ENCODE assay signal across 17 mouse cellular contexts in the genomic region with DNA sequence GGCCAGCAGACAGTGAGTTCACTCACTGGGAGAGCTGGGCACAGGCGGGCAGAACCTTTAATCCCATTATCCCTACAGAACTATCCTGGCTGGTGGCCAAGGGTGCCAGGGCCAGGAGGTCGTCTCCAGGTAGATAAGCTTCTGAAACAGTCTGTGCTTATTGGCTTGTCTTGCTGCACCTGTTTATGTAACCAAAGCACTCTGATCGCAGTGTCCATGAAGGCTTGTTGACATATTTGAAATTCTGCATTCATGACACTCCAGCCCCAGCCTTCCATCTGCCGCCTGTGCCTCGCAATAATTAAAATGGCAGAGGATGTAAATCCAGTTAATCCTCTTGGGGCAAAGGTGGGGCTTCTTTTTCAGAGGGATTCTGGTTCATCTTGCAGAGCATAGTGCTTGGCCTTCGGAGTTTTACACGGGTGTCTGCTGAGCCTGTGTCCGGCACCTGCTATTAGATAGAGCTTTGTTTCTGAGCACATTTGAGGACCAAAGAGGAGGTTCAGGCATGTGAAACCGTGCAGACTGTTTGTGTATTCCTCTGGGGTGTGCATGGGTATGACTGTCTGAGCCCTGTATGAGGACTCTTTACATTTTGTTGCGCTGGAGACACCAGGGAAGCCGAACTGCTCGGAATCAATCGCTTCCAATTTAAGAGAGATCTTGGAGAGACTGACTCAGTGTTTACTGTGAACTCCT.
DNase-seq lines count a peak whose midpoint lies in the region; ATAC-seq and TF ChIP-seq lines count a peak whose summit lies in the region.
"Had no signal": no experiment of that assay in that cellular context is flagged by ENCODE, and none has a peak within 500 bp of the region (broad histone marks: within the 10 kb centered on the region; RNA-seq: fewer than 3 reads in every experiment).

No protein-coding gene starts in this region.

- H3K4me1 ChIP-seq in intestine, postnatal 0 days (replicated peaks; ENCODE audit: control insufficient read depth, insufficient read depth, low read length) = peaks cover 3% of the 10 kb centered on the region
- H3K4me1 ChIP-seq: embryonic facial prominence, embryonic 15.5 days had no signal

- no peaks in the 10 kb centered on the region for H3K27me3 ChIP-seq in intestine, postnatal 0 days (replicated peaks; ENCODE audit: control insufficient read depth, insufficient read depth, low read length)
- H3K27me3 ChIP-seq: embryonic facial prominence, embryonic 15.5 days; forebrain, embryonic 15.5 days; heart, embryonic 13.5 days; hindbrain, embryonic 15.5 days had no signal

- H3K9me3 ChIP-seq in intestine, postnatal 0 days (ENCODE audit: control insufficient read depth) = no peaks in the 10 kb centered on the region
- H3K9me3 ChIP-seq: embryonic facial prominence, embryonic 15.5 days; forebrain, embryonic 15.5 days; heart, embryonic 13.5 days; hindbrain, embryonic 15.5 days had no signal

- WGBS in intestine, postnatal 0 days = 31% methylated on average over 13 of the region's 13 CpGs

- peak overlapping the region; percentile 50; the same call in 1 of the 2 replicates for H3K27ac ChIP-seq in gastrocnemius, adult 2 months
- H3K27ac ChIP-seq in intestine, postnatal 0 days (ENCODE audit: low read depth, low read length) = no peak overlapping the region; the same call in 1 of the 2 replicates
- H3K27ac ChIP-seq: embryonic facial prominence, embryonic 15.5 days; forebrain, embryonic 15.5 days; heart, embryonic 13.5 days; hindbrain, embryonic 15.5 days; kidney, postnatal 0 days had no signal

- peak overlapping the region; percentile 21; the same call in 1 of the 2 replicates for H3K4me2 ChIP-seq in intestine, postnatal 0 days (replicated peaks; ENCODE audit: low read depth)
- H3K4me2 ChIP-seq: embryonic facial prominence, embryonic 15.5 days; forebrain, embryonic 15.5 days; heart, embryonic 13.5 days; hindbrain, embryonic 15.5 days; lung, embryonic 14.5 days had no signal

- no peak for TF ChIP-seq CTCF in gastrocnemius, adult 2 months (IDR thresholded peaks at IDR 0.05)
- no peak for TF ChIP-seq CTCF in intestine, postnatal 0 days (IDR thresholded peaks at IDR 0.05; ENCODE audit: low read depth)

- no peak for DNase-seq in gastrocnemius, adult 2 months
- DNase-seq in gastrocnemius, postnatal 10 days = no peak
- peak; percentile 10 for DNase-seq in lung, postnatal 14 days
- DNase-seq in lung, postnatal 25 days (ENCODE audit: low spot score) = no peak
- DNase-seq in retina, postnatal 7 days (ENCODE audit: low read depth, low spot score) = peak; percentile 49
- DNase-seq in left cerebral cortex, adult 18-20 months (ENCODE audit: low spot score in 2 of 2) = no peak
- DNase-seq: adrenal gland, postnatal 10 days; cerebellum, postnatal 36 days; gastrocnemius, postnatal 25 days; lung, embryonic 14.5 days had no signal

- peak; percentile 73 for ATAC-seq in intestine, postnatal 0 days
- ATAC-seq in megakaryocyte progenitor cell, adult 5-6 weeks (replicated peaks; ENCODE audit: poor library complexity) = no peak
- ATAC-seq: forebrain, embryonic 15.5 days had no signal

- no peak overlapping the region for H3K4me3 ChIP-seq in gastrocnemius, adult 2 months
- H3K4me3 ChIP-seq in intestine, postnatal 0 days (ENCODE audit: low read depth, low read length) = no peak overlapping the region
- H3K4me3 ChIP-seq: embryonic facial prominence, embryonic 15.5 days; forebrain, embryonic 15.5 days; heart, embryonic 13.5 days; hindbrain, embryonic 15.5 days had no signal

- intact Hi-C loops in gastrocnemius, adult 2 months (cut with DNase I) = no loop called here

- no peaks in the 10 kb centered on the region for H3K36me3 ChIP-seq in intestine, postnatal 0 days (ENCODE audit: control insufficient read depth, insufficient read depth)
- H3K36me3 ChIP-seq: embryonic facial prominence, embryonic 15.5 days; forebrain, embryonic 15.5 days; heart, embryonic 13.5 days; hindbrain, embryonic 15.5 days had no signal

- no peak overlapping the region for H3K9ac ChIP-seq in intestine, postnatal 0 days (ENCODE audit: low read depth, low read length)
- H3K9ac ChIP-seq: embryonic facial prominence, embryonic 15.5 days; forebrain, embryonic 15.5 days; heart, embryonic 13.5 days; hindbrain, embryonic 15.5 days; lung, embryonic 14.5 days had no signal

Comparison
In these comparisons a context has a peak if more than half of its experiments do, and no peak if none do; other contexts are left out.
1. DNase-seq: peak in lung, postnatal 14 days (single experiment) and retina, postnatal 7 days (single experiment); none in gastrocnemius, adult 2 months (single experiment), gastrocnemius, postnatal 10 days (single experiment), lung, postnatal 25 days (single experiment) and left cerebral cortex, adult 18-20 months (0 of 2).